Mouse (Mus musculus): Measurements from ENCODE around the gene Bace2. TPM values are rescaled to one million over a fixed set of nuclear protein-coding genes. Genes with fewer than 3 reads are reported as not detected.

Bace2 gene
- total and polyA plus RNA-seq, 3 experiments: 4.8 to 16.9 (median 15.8) TPM

- Histone ChIP-seq H3K36me3 (ENCODE audit: control insufficient read depth, insufficient read depth, low read length) (no peaks in the 10 kb centered on the region), H3K9ac (ENCODE audit: low read depth, low read length) (no peak overlapping the region), H3K4me3 (no peak overlapping the region), H3K4me1 (ENCODE audit: control insufficient read depth, insufficient read depth, low read length) (no peaks in the 10 kb centered on the region; the same call in 1 of the 2 replicates), H3K27me3 (ENCODE audit: control insufficient read depth, insufficient read depth, low read length) (no peaks in the 10 kb centered on the region), H3K27ac (no peak overlapping the region), H3K79me2 (replicated peaks; ENCODE audit: control insufficient read depth, insufficient read depth, low read length) (no peaks in the 10 kb centered on the region)
- DNase-seq: peak; percentile 21 to 38
- intact Hi-C loops (cut with DNase I): loop anchor here (1.0 to 10.0 kb wide), 3 partner anchors 125 to 149 kb away; no protein-coding TSS in a partner anchor
- TF ChIP-seq POLR2A (IDR thresholded peaks at IDR 0.05; ENCODE audit: insufficient read depth, low read depth, low read length) (no peak), CTCF (IDR thresholded peaks at IDR 0.05) (peak; percentile 99), EP300 (IDR thresholded peaks at IDR 0.05; ENCODE audit: insufficient read depth, low read depth, low read length) (0 out of 2 replicates have a peak, but pooled peaks have one; percentile 8)
- 45% methylated on average over 14 of the region's 14 CpGs for WGBS
These were observed 87.2 kb downstream of the Bace2 start for GRCm38 (mm10) chr16:97443670-97444263.

- no peak for DNase-seq
- no peaks in the 10 kb centered on the region for H3K79me2 ChIP-seq (replicated peaks; ENCODE audit: control insufficient read depth, insufficient read depth, low read length)
- H3K27ac ChIP-seq: no peak overlapping the region
- no peak overlapping the region for H3K9ac ChIP-seq (ENCODE audit: low read depth, low read length)
- H3K36me3 ChIP-seq (ENCODE audit: control insufficient read depth, insufficient read depth, low read length): no peaks in the 10 kb centered on the region
- no peak overlapping the region for H3K4me3 ChIP-seq
- intact Hi-C loops (cut with DNase I): loop anchor here (10.0 kb wide), 1 partner anchor 133 kb away; no protein-coding TSS in a partner anchor
- TF ChIP-seq CTCF (IDR thresholded peaks at IDR 0.05) (no peak), EP300 (IDR thresholded peaks at IDR 0.05; ENCODE audit: insufficient read depth, low read depth, low read length) (no peak), POLR2A (IDR thresholded peaks at IDR 0.05; ENCODE audit: insufficient read depth, low read depth, low read length) (no peak)
- H3K27me3 ChIP-seq (ENCODE audit: control insufficient read depth, insufficient read depth, low read length): no peaks in the 10 kb centered on the region
- H3K4me1 ChIP-seq (ENCODE audit: control insufficient read depth, insufficient read depth, low read length): no peaks in the 10 kb centered on the region; the same call in 1 of the 2 replicates
These were observed 90.8 kb downstream of the Bace2 start for GRCm38 (mm10) chr16:97447386-97447785.

GRCm38 (mm10) chr16:97459831-97460230 is 103.3 kb downstream of the Bace2 start:
- no peak for DNase-seq
- Histone ChIP-seq H3K27me3 (ENCODE audit: control insufficient read depth, insufficient read depth, low read length) (no peaks in the 10 kb centered on the region), H3K4me1 (ENCODE audit: control insufficient read depth, insufficient read depth, low read length) (peaks cover 1% of the 10 kb centered on the region; the same call in 1 of the 2 replicates), H3K79me2 (replicated peaks; ENCODE audit: control insufficient read depth, insufficient read depth, low read length) (no peaks in the 10 kb centered on the region), H3K4me3 (no peak overlapping the region), H3K9ac (ENCODE audit: low read depth, low read length) (no peak overlapping the region), H3K27ac (no peak overlapping the region), H3K36me3 (ENCODE audit: control insufficient read depth, insufficient read depth, low read length) (no peaks in the 10 kb centered on the region)
- WGBS: 82% methylated on average over 1 of the region's 1 CpGs
- intact Hi-C loops (cut with DNase I): loop anchor here (5.0 kb wide), 1 partner anchor 72 kb away; no protein-coding TSS in a partner anchor
- TF ChIP-seq POLR2A (IDR thresholded peaks at IDR 0.05; ENCODE audit: insufficient read depth, low read depth, low read length): no peak
- TF ChIP-seq EP300 (IDR thresholded peaks at IDR 0.05; ENCODE audit: insufficient read depth, low read depth, low read length): no peak
- no peak for TF ChIP-seq CTCF (IDR thresholded peaks at IDR 0.05)

- Histone ChIP-seq H3K4me3 (no peak overlapping the region), H3K9ac (ENCODE audit: low read depth, low read length) (no peak overlapping the region), H3K36me3 (ENCODE audit: control insufficient read depth, insufficient read depth, low read length) (no peaks in the 10 kb centered on the region), H3K4me1 (ENCODE audit: control insufficient read depth, insufficient read depth, low read length) (peaks cover 1% of the 10 kb centered on the region; the same call in 1 of the 2 replicates), H3K79me2 (replicated peaks; ENCODE audit: control insufficient read depth, insufficient read depth, low read length) (no peaks in the 10 kb centered on the region), H3K27me3 (ENCODE audit: control insufficient read depth, insufficient read depth, low read length) (no peaks in the 10 kb centered on the region), H3K27ac (peak overlapping the region; percentile 43)
- WGBS: 66% methylated on average over 2 of the region's 2 CpGs
- intact Hi-C loops (cut with DNase I): loop anchor here (5.0 kb wide), 1 partner anchor 71 kb away; no protein-coding TSS in a partner anchor
- TF ChIP-seq CTCF (IDR thresholded peaks at IDR 0.05) (no peak), EP300 (IDR thresholded peaks at IDR 0.05; ENCODE audit: insufficient read depth, low read depth, low read length) (no peak), POLR2A (IDR thresholded peaks at IDR 0.05; ENCODE audit: insufficient read depth, low read depth, low read length) (no peak)
- no peak for DNase-seq
These were observed 104.7 kb downstream of the Bace2 start for GRCm38 (mm10) chr16:97461271-97461670.

- no peak for TF ChIP-seq CTCF (IDR thresholded peaks at IDR 0.05)
- TF ChIP-seq EP300 (IDR thresholded peaks at IDR 0.05; ENCODE audit: insufficient read depth, low read depth, low read length): no peak
These were observed 106.1 kb downstream of the Bace2 start, which contains the start of gene Mx1 for GRCm38 (mm10) chr16:97462481-97463181. TSS of gene Mx1 (minus strand) at chr16:97462907.

More at GRCm38 (mm10) chr16:97462481-97463181, 106.1 kb downstream of the Bace2 start, which contains the start of gene Mx1:
- Histone ChIP-seq H3K4me1 (ENCODE audit: control insufficient read depth, insufficient read depth, low read length) (peaks cover 1% of the 10 kb centered on the region; the same call in 1 of the 2 replicates), H3K9ac (ENCODE audit: low read depth, low read length) (no peak within 1 kb of the TSS), H3K27ac (peak within 1 kb of the TSS; percentile 31; the same call in 1 of the 2 replicates), H3K4me3 (no peak within 1 kb of the TSS), H3K36me3 (ENCODE audit: control insufficient read depth, insufficient read depth, low read length) (no peaks in the 10 kb centered on the region), H3K27me3 (ENCODE audit: control insufficient read depth, insufficient read depth, low read length) (no peaks in the 10 kb centered on the region), H3K79me2 (replicated peaks; ENCODE audit: control insufficient read depth, insufficient read depth, low read length) (no peaks in the 10 kb centered on the region)
- intact Hi-C loops (cut with DNase I): loop anchor here (5.0 kb wide), 1 partner anchor 70 kb away; no protein-coding TSS in a partner anchor
- WGBS: 39% methylated on average over 4 of the region's 4 CpGs
- peak in 1 of 2 experiments; percentile 34 for DNase-seq

Data from heart, adult 2 months (tissue).